Mouse (Mus musculus): Measurements from ENCODE around the gene Noa1.

GRCm38 (mm10) chr5:77324936-77325335 lies 15.1 kb upstream of the Noa1 start:
- TF ChIP-seq POLR2A (IDR thresholded peaks at IDR 0.05; ENCODE audit: low read depth, low read length) (no peak), CTCF (IDR thresholded peaks at IDR 0.05; ENCODE audit: borderline replicate concordance, insufficient read depth, low read length) (no peak)

Measured in embryonic fibroblast, embryonic 13.5 days (primary cell).